Mouse (Mus musculus) kidney, embryonic 14.5 days (tissue): ENCODE measurements around the gene Omp. TPM values are rescaled to one million over a fixed set of nuclear protein-coding genes. Genes with fewer than 3 reads are reported as not detected.

Experiments
- ATAC-seq: fragments of 200-750 bp; cut with Nextera tagmentation; 2 replicates; pipeline ENCODE4 v1.8.0; 2017; ENCODE audit warnings: moderate number of reproducible peaks, mild to moderate bottlenecking, moderate TSS enrichment, moderate library complexity; ENCODE audit not compliant: low FRiP score, low TSS enrichment
- H3K27ac ChIP-seq: fragments of 300-500 bp; sonication (generic); 2 replicates; pipeline ENCODE4 v1.5.1; 2014; ENCODE audit warnings: low read depth, mild to moderate bottlenecking, low read length, moderate library complexity, mixed read lengths
- H3K27me3 ChIP-seq: fragments of 300-500 bp; sonication (generic); 2 replicates; pipeline ENCODE4 v1.6.1; 2014; ENCODE audit warnings: mild to moderate bottlenecking, low read length; ENCODE audit not compliant: control insufficient read depth, insufficient read depth
- H3K36me3 ChIP-seq: fragments of 300-500 bp; sonication (generic); 2 replicates; pipeline ENCODE4 v1.6.1; 2014; ENCODE audit warnings: low read length, mixed read lengths; ENCODE audit not compliant: control insufficient read depth, insufficient read depth
- H3K4me1 ChIP-seq: fragments of 300-500 bp; sonication (generic); 2 replicates; pipeline ENCODE4 v1.6.1; 2014; ENCODE audit warnings: low read length, mixed read lengths; ENCODE audit not compliant: control insufficient read depth, insufficient read depth
- H3K4me2 ChIP-seq: fragments of 300-500 bp; sonication (generic); replicated peaks from 2 replicates; pipeline ENCODE4 v1.6.1; 2014; ENCODE audit warnings: low read depth, mild to moderate bottlenecking, low read length
- H3K4me3 ChIP-seq: fragments of 300-500 bp; sonication (generic); 2 replicates; pipeline ENCODE4 v1.5.1; 2014; ENCODE audit warnings: mild to moderate bottlenecking, low read length
- H3K9ac ChIP-seq: fragments of 300-500 bp; sonication (generic); 2 replicates; pipeline ENCODE4 v1.6.1; 2014; ENCODE audit warnings: low read depth, mild to moderate bottlenecking, low read length, moderate library complexity
- H3K9me3 ChIP-seq: fragments of 300-500 bp; sonication (generic); 2 replicates; pipeline ENCODE4 v1.6.1; 2016; ENCODE audit warnings: low read length; ENCODE audit not compliant: control insufficient read depth
- WGBS: fragments of 180-500 bp; shearing (Covaris S2); extraction: QIAGEN DNeasy Blood & Tissue Kit; methylation state at CpG from one replicate; pipeline ENCODE4 v1.1.7; 2014; 5-methylcytosine and 5-hydroxymethylcytosine counted together
- polyA plus RNA-seq: library from polyadenylated mRNA; unstranded; fragments of >200 nt; fragmentation: Nextera tagmentation; extraction: Ambion mirVana; gene quantifications from 2 replicates; pipeline ENCODE4 v1.2.1, GENCODE M21; 2014

Omp gene
- polyA plus RNA-seq, 1 experiment from 2014 or later, result 0.51 TPM

- peaks cover 34% of the 10 kb centered on the region for H3K4me1 ChIP-seq
- no peaks in the 10 kb centered on the region for H3K36me3 ChIP-seq
- peak overlapping the region; percentile 69; the same call in 1 of the 2 replicates for H3K27ac ChIP-seq
- no peak overlapping the region for H3K9ac ChIP-seq
- no peaks in the 10 kb centered on the region for H3K27me3 ChIP-seq
- H3K4me3 ChIP-seq, result no peak overlapping the region
- no peak overlapping the region for H3K4me2 ChIP-seq
- ATAC-seq, result no peak
- H3K9me3 ChIP-seq, result no peaks in the 10 kb centered on the region
- WGBS, result 68% methylated on average over 10 of the region's 10 CpGs
Observed at GRCm38 (mm10) chr7:98148721-98149407, 3.6 kb upstream of the Omp start.

DNA sequence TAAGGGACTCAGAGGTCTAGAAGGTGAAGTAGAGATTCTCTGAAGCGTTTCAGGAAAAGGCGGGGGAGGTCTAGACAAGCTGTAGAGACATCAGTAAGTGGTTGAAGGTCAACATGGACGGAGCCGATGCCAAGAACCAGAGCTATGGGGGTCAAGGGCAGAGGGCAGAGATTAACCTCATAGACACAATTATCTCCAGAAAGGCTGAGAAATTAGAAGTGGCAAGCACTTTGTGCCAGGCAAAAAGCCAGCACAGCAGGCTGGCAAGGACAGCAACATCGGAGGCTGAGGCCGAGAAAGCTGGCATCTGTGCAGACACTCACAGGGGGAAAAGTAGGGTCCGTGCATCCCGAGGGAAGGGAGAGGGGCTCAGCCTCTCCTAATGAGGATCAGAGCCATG, 2.5 kb upstream of the Omp start:
- Histone ChIP-seq H3K27ac (peak overlapping the region; percentile 38; the same call in 1 of the 2 replicates), H3K4me2 (no peak overlapping the region), H3K27me3 (no peaks in the 10 kb centered on the region), H3K36me3 (no peaks in the 10 kb centered on the region), H3K9ac (no peak overlapping the region), H3K4me3 (no peak overlapping the region), H3K4me1 (peaks cover 35% of the 10 kb centered on the region), H3K9me3 (no peaks in the 10 kb centered on the region)
- 54% methylated on average over 8 of the region's 8 CpGs for WGBS
- no peak for ATAC-seq

- Histone ChIP-seq H3K27ac (no peak overlapping the region), H3K4me1 (peaks cover 36% of the 10 kb centered on the region), H3K9me3 (no peaks in the 10 kb centered on the region), H3K4me3 (no peak overlapping the region), H3K27me3 (no peaks in the 10 kb centered on the region), H3K9ac (no peak overlapping the region), H3K4me2 (no peak overlapping the region), H3K36me3 (no peaks in the 10 kb centered on the region)
- ATAC-seq, result no peak
- 64% methylated on average over 8 of the region's 8 CpGs for WGBS
Observed at GRCm38 (mm10) chr7:98146447-98146845, 1.1 kb upstream of the Omp start.

DNA sequence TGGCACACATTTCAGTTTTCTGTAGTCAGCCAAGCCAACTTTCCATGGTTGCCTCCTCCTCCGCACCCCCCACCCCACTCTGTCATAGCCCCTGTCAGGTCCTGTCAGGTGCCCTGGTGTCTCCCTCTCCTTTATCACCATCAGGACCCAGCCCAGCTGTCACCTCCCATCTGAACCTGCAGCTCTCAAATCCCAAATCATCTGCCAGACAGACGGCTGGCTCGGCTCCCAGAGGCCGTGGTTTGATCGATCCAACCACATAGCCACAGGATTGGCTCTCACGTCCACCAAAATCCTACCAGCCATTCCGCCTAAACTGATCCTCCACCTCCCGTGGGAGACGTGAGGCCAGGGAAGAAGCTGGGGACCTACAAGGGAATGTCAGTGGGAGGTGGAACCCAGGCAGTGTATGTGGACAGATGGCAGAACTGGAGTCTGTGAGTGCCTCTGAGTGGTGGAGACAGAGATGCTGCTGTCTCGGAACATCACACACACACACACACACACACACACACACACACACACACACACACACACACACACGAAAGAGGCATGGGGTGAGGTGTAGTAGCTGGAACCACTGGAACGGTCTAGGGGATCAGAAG, 642 bp upstream of the Omp start:
- 79% methylated on average over 12 of the region's 12 CpGs for WGBS
- Histone ChIP-seq H3K27me3 (no peaks in the 10 kb centered on the region), H3K27ac (no peak overlapping the region), H3K4me1 (peaks cover 38% of the 10 kb centered on the region), H3K4me3 (no peak overlapping the region), H3K9me3 (no peaks in the 10 kb centered on the region), H3K4me2 (no peak overlapping the region), H3K36me3 (no peaks in the 10 kb centered on the region), H3K9ac (no peak overlapping the region)
- no peak for ATAC-seq

DNA sequence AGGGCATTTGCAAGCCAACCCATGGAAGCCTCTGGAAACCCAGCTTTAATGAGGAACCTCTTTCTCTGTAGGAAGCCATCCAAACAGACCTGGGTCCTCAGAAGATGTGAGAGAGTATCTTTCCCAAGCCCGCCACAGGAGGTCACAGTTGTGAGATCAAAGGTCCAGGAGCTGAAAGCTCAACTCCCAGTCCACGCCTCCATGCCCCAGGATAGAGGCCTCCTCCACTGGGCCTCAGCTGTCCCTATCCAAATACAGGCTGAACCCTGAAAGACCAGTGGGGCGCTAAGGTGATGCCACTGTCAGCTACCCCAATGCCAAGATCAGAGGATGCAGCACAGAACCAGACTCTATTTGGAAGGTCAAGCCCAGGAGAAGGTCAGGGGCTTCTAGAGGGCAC, 2.7 kb downstream of the Omp start:
- Histone ChIP-seq H3K36me3 (no peaks in the 10 kb centered on the region), H3K4me2 (no peak overlapping the region), H3K27ac (peak overlapping the region; percentile 15; the same call in 1 of the 2 replicates), H3K27me3 (no peaks in the 10 kb centered on the region), H3K4me3 (no peak overlapping the region), H3K9ac (no peak overlapping the region), H3K9me3 (no peaks in the 10 kb centered on the region), H3K4me1 (peaks cover 22% of the 10 kb centered on the region)
- WGBS, result 28% methylated on average over 3 of the region's 3 CpGs
- ATAC-seq, result peak; percentile 48; the same call in 1 of the 2 replicates

- ATAC-seq, result peak; percentile 47; the same call in 1 of the 2 replicates
- H3K4me3 ChIP-seq, result no peak overlapping the region
- H3K4me2 ChIP-seq, result no peak overlapping the region
- H3K9me3 ChIP-seq, result no peaks in the 10 kb centered on the region
- H3K9ac ChIP-seq, result no peak overlapping the region
- H3K4me1 ChIP-seq, result peaks cover 19% of the 10 kb centered on the region
- no peaks in the 10 kb centered on the region for H3K27me3 ChIP-seq
- H3K36me3 ChIP-seq, result no peaks in the 10 kb centered on the region
- peak overlapping the region; percentile 15; the same call in 1 of the 2 replicates for H3K27ac ChIP-seq
- WGBS, result 28% methylated on average over 8 of the region's 8 CpGs
Observed at GRCm38 (mm10) chr7:98142247-98142646, 3.1 kb downstream of the Omp start.

DNA sequence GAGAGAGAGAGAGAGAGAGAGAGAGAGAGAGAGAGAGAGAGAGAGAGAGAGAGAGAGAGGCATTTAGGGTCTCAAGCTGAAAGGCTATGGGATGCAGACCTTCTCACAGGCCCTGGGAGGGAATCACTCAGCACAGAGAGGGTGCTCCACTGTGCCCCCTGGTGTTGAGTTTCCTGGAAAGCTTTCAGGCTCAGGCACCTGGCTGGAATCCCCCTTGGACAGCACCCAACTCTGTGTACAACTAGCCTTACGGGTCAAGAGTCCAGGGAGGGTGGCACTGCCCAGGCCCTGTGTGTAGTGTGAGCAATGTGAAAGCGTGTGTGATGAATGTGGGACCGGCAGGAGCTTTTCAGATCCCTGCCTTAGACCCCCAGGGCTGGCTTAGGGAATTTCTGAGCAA, 4.1 kb downstream of the Omp start:
- Histone ChIP-seq H3K9ac (no peak overlapping the region), H3K4me3 (no peak overlapping the region), H3K27ac (no peak overlapping the region), H3K9me3 (no peaks in the 10 kb centered on the region), H3K4me1 (peaks cover 19% of the 10 kb centered on the region), H3K27me3 (no peaks in the 10 kb centered on the region), H3K4me2 (no peak overlapping the region), H3K36me3 (no peaks in the 10 kb centered on the region)
- 61% methylated on average over 3 of the region's 3 CpGs for WGBS
- ATAC-seq, result no peak

- Histone ChIP-seq H3K4me1 (peaks cover 19% of the 10 kb centered on the region), H3K27me3 (no peaks in the 10 kb centered on the region), H3K9ac (no peak overlapping the region), H3K4me2 (no peak overlapping the region), H3K4me3 (no peak overlapping the region), H3K27ac (no peak overlapping the region), H3K9me3 (no peaks in the 10 kb centered on the region), H3K36me3 (no peaks in the 10 kb centered on the region)
- ATAC-seq, result no peak
- WGBS, result 19% methylated on average over 2 of the region's 2 CpGs
Observed at GRCm38 (mm10) chr7:98140597-98140996, 4.7 kb downstream of the Omp start.

DNA sequence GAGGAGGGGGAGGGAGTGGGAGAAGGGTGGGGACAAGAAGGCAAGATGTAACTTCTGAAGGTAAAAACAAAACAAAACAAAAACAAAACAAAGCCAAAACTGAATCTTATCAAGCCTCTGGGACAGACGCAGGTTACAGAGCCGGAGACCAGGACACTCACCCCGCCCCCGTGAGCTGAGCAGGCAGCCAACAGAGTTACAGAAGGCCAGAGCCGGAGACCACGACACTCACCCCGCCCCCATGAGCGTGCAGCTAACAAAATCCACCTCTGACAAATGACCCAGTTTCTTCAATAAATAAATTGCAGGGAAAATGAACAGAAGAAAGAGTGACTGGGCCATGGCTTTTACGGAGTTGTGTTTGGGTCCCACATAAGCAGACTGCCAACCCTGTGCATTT, 6.1 kb downstream of the Omp start:
- no peak overlapping the region for H3K27ac ChIP-seq
- WGBS, result 20% methylated on average over 9 of the region's 9 CpGs
- no peaks in the 10 kb centered on the region for H3K27me3 ChIP-seq
- H3K4me3 ChIP-seq, result no peak overlapping the region
- H3K9ac ChIP-seq, result no peak overlapping the region
- H3K4me1 ChIP-seq, result peaks cover 19% of the 10 kb centered on the region
- H3K9me3 ChIP-seq, result no peaks in the 10 kb centered on the region
- no peak overlapping the region for H3K4me2 ChIP-seq
- no peak for ATAC-seq
- H3K36me3 ChIP-seq, result no peaks in the 10 kb centered on the region
